Mouse (Mus musculus): ENCODE results near the gene Lama1.
"Not testable (repeated sequence)": the region's sequence is repeated elsewhere in the genome, so short reads cannot be mapped to it uniquely, and the experiment has no call there.

Lama1 gene

GRCm38 (mm10) chr17:67722055-67722454 lies 25.0 kb downstream of the Lama1 start:
- DNase-seq, result no peak

DNA sequence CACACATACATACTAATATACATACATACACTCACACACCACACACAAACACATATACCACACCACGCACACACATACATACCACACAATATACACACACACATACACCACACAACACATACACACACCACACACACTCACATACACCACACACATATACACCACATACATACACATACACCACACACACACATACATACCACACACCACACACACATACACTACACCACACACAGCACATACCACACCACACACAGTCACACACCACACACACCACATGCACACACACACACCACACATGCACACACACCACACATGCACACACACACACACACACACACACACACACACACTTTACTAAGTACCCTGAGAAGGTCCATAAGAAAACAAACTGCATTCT lies 25.5 kb downstream of the Lama1 start:
- no peak for DNase-seq

GRCm38 (mm10) chr17:67723175-67724067 lies 26.4 kb downstream of the Lama1 start:
- DNase-seq, result no peak

DNA sequence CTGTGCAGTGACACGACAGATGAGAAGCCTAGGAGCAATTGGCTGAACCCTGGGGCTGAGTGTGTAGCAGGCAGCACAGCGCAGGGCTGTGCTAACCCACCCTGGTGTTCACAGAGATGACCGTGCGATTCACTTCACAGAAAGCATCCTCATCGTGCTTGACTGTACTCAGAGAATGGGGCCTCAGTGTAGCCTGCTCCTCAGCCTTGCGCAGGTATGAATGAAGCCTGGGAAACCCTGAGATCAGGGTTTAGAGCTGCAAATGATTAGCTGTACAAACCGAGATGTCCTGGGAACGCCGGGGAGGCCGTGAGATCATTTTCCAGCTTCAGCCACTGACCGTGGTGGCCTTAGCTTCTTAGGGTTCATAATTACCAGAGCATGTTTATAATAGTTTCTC lies 29.5 kb downstream of the Lama1 start:
- DNase-seq, result no peak

DNA sequence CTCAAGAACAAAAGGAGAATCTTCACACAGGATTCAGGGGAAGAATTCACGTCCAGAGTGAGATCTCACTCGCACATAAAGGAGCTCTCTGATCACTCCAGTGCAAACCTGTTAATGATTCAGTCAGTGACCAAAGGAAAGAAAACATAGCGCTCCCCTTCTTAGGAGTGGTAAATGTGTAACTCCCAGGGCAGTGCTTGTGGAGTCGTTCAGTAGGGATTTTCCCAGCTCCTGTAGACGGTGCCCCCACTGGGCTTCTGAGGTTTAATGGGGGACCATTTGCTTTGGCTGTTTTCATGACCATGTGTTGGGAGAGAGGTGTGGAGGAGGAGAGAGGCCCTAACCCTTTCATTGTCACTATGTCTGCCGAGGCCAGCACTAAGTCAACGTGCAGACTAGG lies 31.7 kb downstream of the Lama1 start:
- DNase-seq, result no peak

- DNase-seq, result no peak
Measured at GRCm38 (mm10) chr17:67731096-67731495, 34.0 kb downstream of the Lama1 start.

- no peak for DNase-seq
Measured at GRCm38 (mm10) chr17:67731964-67732363, 34.9 kb downstream of the Lama1 start.

DNA sequence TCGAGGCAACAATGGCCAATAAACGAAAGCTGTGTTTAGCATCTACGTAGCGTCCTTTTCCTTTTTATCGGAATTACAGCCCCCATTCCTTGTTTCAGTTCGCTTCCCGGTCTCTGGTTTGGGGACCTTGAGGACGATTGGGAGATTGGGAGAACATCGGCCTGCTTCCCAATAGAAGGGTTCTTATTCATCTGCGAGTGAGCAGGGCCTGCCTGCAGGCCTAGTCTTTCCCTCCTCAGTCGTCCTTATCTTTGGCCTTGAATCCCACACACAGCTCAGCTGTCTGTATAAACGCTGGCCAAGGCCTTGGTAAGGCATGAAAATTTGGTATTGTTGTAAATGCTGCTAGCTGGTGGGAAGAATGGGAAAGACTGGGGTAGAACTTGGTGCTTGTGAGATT lies 36.5 kb downstream of the Lama1 start:
- no peak for DNase-seq

DNA sequence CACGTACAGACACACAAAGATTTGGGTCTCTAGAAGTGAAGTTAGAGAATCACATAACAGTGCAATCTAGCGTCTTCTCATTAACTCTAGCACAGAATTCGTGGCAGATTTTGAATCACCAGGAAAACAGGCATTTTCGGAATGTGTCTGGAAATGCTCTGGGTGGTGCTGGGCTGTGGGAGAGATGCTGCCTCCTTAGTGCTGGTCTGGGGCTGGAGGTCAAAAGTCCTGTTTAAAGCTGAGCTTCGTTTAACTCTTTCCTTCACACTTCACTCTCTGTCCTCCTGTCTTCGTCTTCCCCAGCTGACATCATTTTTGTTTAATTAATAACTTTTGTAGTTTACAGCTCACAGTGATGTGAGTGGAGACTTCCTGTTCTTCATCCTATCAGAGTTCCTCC lies 38.7 kb downstream of the Lama1 start:
- DNase-seq, result no peak

DNA sequence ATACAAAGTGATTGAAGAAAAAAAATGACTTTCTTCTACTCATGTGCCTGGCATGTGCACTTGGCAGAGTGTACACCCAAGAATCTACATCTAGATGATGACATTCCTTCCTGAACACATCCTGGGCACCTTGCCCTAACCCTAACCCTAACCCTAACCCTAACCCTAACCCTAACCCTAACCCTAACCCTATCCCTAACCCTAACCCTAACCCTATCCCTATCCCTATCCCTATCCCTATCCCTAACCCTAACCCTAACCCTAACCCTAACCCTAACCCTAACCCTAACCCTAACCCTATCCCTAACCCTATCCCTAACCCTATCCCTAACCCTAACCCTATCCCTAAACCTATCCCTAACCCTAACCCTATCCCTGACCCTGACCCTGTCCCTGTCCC lies 44.2 kb downstream of the Lama1 start:
- not testable (repeated sequence) for DNase-seq

- peak; percentile 78 for DNase-seq
Measured at GRCm38 (mm10) chr17:67764167-67764871, 67.3 kb downstream of the Lama1 start.

- peak; percentile 84 for DNase-seq
Measured at GRCm38 (mm10) chr17:67773608-67774007, 76.5 kb downstream of the Lama1 start.

- DNase-seq, result no peak
Measured at GRCm38 (mm10) chr17:67776764-67777163, 79.7 kb downstream of the Lama1 start.

- no peak for DNase-seq
Measured at GRCm38 (mm10) chr17:67779812-67780211, 82.8 kb downstream of the Lama1 start.

GRCm38 (mm10) chr17:67791091-67791490 lies 94.0 kb downstream of the Lama1 start:
- peak; percentile 93 for DNase-seq

- DNase-seq, result peak; percentile 52
Measured at GRCm38 (mm10) chr17:67809171-67809570, 112.1 kb downstream of the Lama1 start.

DNA sequence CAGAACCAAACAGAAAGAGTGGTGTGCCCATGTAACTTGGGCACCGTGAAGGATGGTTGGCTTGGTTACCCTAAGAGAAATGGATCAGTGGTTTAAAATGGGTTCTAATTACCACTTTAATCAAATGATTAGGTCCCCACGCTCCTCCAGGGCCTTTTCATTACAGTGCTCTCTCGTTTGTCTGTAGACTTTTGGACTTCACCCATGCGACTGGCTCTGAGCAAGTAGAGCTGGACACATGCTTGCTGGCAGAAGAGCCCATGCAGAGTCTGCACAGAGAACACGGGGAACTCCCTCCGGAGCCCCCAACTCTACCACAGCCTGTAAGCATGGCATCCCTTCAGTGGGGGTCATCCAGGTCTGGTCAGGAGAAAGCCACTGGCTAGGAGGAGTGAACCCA lies 116.6 kb downstream of the Lama1 start:
- DNase-seq, result peak; percentile 73

- DNase-seq, result peak; percentile 66
Measured at GRCm38 (mm10) chr17:67815720-67816119, 118.7 kb downstream of the Lama1 start.

DNA sequence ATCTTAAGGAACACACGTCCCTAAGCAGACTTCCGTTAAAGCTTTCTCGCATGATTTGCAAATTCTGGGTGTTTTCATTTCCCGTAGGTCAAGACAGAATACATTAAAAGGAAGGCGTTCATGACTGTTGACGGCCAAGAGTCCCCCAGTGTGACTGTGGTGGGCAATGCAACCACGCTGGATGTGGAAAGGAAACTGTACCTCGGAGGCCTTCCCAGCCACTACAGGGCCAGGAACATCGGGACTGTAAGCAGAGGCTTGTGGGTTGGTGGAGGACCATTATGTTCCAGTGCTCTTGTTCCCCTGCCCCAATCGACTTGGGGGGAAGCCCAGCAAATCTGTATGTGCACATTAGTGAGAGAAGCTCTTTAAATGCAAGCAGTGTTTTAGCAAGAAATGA lies 119.9 kb downstream of the Lama1 start:
- peak; percentile 76 for DNase-seq

GRCm38 (mm10) chr17:67827431-67827830 lies 130.4 kb downstream of the Lama1 start:
- DNase-seq, result peak; percentile 68

- peak; percentile 83 for DNase-seq
Measured at GRCm38 (mm10) chr17:67836146-67836895, 139.3 kb downstream of the Lama1 start.

DNA sequence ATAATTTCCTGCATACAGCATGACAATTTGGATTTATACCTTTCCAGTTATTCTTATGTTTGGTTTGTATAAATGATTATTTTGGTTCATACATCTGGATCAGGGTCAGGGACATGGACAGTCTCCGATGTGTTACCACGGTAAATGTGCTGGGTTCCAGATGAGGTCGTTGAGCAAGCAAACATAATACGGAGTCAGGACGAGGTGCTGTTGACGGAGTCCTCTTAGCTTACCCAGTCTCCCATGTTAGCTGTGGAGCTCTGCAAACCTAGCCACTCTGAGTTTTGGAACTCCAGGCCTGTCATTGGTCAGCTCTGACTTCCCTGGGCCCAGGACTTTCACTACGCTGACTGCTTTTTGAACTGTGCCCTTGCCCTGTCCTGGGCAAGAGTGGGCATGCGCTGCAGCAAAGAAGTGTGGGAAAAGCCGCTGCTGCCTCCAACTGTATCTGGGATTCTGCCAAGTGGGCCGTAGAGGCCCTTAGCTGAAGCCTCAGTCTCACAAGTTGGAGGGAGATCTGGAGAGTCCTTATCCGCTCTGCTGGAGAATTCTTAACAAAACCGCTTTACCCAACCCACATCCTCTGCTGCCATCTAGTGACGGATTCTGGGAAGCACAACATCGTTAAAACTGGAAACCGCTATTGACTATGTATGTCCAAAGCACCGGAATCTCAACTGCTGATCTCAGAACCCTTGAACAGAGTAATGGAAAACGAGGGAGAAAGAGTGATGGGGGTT lies 140.5 kb downstream of the Lama1 start:
- peak; percentile 92 for DNase-seq

- peak; percentile 67 for DNase-seq
Measured at GRCm38 (mm10) chr17:67838948-67839347, 141.9 kb downstream of the Lama1 start.
